In genomic region chr5:75012771-75013421, GRCm38 (mm10) we compare ENCODE assay signal across 16 mouse cellular contexts. TPM values are rescaled to one million over a fixed set of nuclear protein-coding genes. Genes with fewer than 3 reads are reported as not detected.
DNase-seq lines count a peak whose midpoint lies in the region; ATAC-seq and TF ChIP-seq lines count a peak whose summit lies in the region.
"Had no signal": no experiment of that assay in that cellular context is flagged by ENCODE, and none has a peak within 500 bp of the region (broad histone marks: within the 10 kb centered on the region; RNA-seq: fewer than 3 reads in every experiment).

No protein-coding gene starts in this region.

- no peak for TF ChIP-seq CTCF in left cerebral cortex, adult 2 months (IDR thresholded peaks at IDR 0.05)
- no peak for TF ChIP-seq CTCF in hindbrain, postnatal 0 days (IDR thresholded peaks at IDR 0.05; ENCODE audit: low read depth)
- no peak for TF ChIP-seq CTCF in olfactory bulb, adult 2 months (IDR thresholded peaks at IDR 0.05; ENCODE audit: insufficient read depth, low read depth, low read length)

- 0 out of 2 replicates have a peak overlapping the region, but pooled peaks have one; percentile 18 for H3K9ac ChIP-seq in forebrain, embryonic 14.5 days (ENCODE audit: low read length)
- no peak overlapping the region for H3K9ac ChIP-seq in hindbrain, postnatal 0 days (replicated peaks; ENCODE audit: low read length)
- H3K9ac ChIP-seq in kidney, embryonic 14.5 days (ENCODE audit: low read depth, low read length) = no peak overlapping the region
- H3K9ac ChIP-seq: liver, embryonic 15.5 days had no signal

- H3K4me3 ChIP-seq in left cerebral cortex, adult 2 months = no peak overlapping the region
- no peak overlapping the region for H3K4me3 ChIP-seq in forebrain, embryonic 14.5 days (ENCODE audit: low read depth, low read length)
- no peak overlapping the region for H3K4me3 ChIP-seq in hindbrain, postnatal 0 days (ENCODE audit: low read length)
- no peak overlapping the region for H3K4me3 ChIP-seq in olfactory bulb, adult 2 months (ENCODE audit: insufficient read depth, low read depth, low read length)
- no peak overlapping the region for H3K4me3 ChIP-seq in kidney, embryonic 14.5 days (ENCODE audit: low read length)
- H3K4me3 ChIP-seq: liver, embryonic 15.5 days; myocyte had no signal

- intact Hi-C loops in left cerebral cortex, adult 2 months (cut with DNase I) = no loop called here
- intact Hi-C loops in left cerebral cortex, postnatal 4 days (cut with DNase I) = no loop called here

- H3K36me3 ChIP-seq in forebrain, embryonic 14.5 days (ENCODE audit: control insufficient read depth, insufficient read depth, low read length) = 0 out of 2 replicates have a peak, but pooled peaks cover 4% of the 10 kb centered on the region
- H3K36me3 ChIP-seq in hindbrain, postnatal 0 days (ENCODE audit: insufficient read depth, low read length) = 0 out of 2 replicates have a peak, but pooled peaks cover 3% of the 10 kb centered on the region
- H3K36me3 ChIP-seq in kidney, embryonic 14.5 days (ENCODE audit: control insufficient read depth, insufficient read depth, low read length) = peaks cover 4% of the 10 kb centered on the region; the same call in 1 of the 2 replicates

- peak overlapping the region; percentile 12; the same call in 1 of the 2 replicates for H3K27ac ChIP-seq in left cerebral cortex, adult 2 months
- H3K27ac ChIP-seq in forebrain, embryonic 14.5 days (ENCODE audit: low read depth, low read length) = peak overlapping the region; percentile 52
- H3K27ac ChIP-seq in hindbrain, postnatal 0 days = no peak overlapping the region; the same call in 1 of the 2 replicates
- H3K27ac ChIP-seq in olfactory bulb, adult 2 months (ENCODE audit: insufficient read depth, low read depth, low read length) = 0 out of 2 replicates have a peak overlapping the region, but pooled peaks have one; percentile 26
- no peak overlapping the region for H3K27ac ChIP-seq in kidney, embryonic 14.5 days (ENCODE audit: low read depth, low read length)
- H3K27ac ChIP-seq: liver, embryonic 15.5 days had no signal

- H3K9me3 ChIP-seq in forebrain, embryonic 14.5 days (replicated peaks; ENCODE audit: control insufficient read depth, low read length) = no peaks in the 10 kb centered on the region
- no peaks in the 10 kb centered on the region for H3K9me3 ChIP-seq in hindbrain, postnatal 0 days (ENCODE audit: low read length)
- H3K9me3 ChIP-seq in kidney, embryonic 14.5 days (ENCODE audit: control insufficient read depth, low read length) = 0 out of 2 replicates have a peak, but pooled peaks cover 3% of the 10 kb centered on the region
- H3K9me3 ChIP-seq: liver, embryonic 15.5 days had no signal

- 5% methylated on average over 8 of the region's 8 CpGs for WGBS in forebrain, embryonic 14.5 days
- 28% methylated on average over 8 of the region's 8 CpGs for WGBS in hindbrain, postnatal 0 days
- 51% methylated on average over 8 of the region's 8 CpGs for WGBS in olfactory bulb, adult 2 months
- WGBS in kidney, embryonic 14.5 days = 66% methylated on average over 8 of the region's 8 CpGs

- H3K4me1 ChIP-seq in forebrain, embryonic 14.5 days (ENCODE audit: control insufficient read depth, insufficient read depth, low read length) = peaks cover 10% of the 10 kb centered on the region
- no peaks in the 10 kb centered on the region for H3K4me1 ChIP-seq in hindbrain, postnatal 0 days (ENCODE audit: insufficient read depth, low read length)
- peaks cover 2% of the 10 kb centered on the region; the same call in 1 of the 2 replicates for H3K4me1 ChIP-seq in olfactory bulb, adult 2 months (ENCODE audit: control insufficient read depth, insufficient read depth, low read length)
- H3K4me1 ChIP-seq in kidney, embryonic 14.5 days (ENCODE audit: control insufficient read depth, insufficient read depth, low read length) = no peaks in the 10 kb centered on the region
- H3K4me1 ChIP-seq: liver, embryonic 15.5 days had no signal

- no peak for DNase-seq in left cerebral cortex, adult 2 months (ENCODE audit: extremely low spot score in 1 of 2, low spot score in 2 of 2)
- DNase-seq in left cerebral cortex, postnatal 4 days = no peak
- peak; percentile 85 for DNase-seq in forebrain, embryonic 14.5 days (ENCODE audit: low spot score)
- peak; percentile 14 for DNase-seq in hindbrain, postnatal 0 days (ENCODE audit: low spot score)
- DNase-seq in layer of hippocampus, adult 9-10 months (ENCODE audit: low spot score) = no peak
- DNase-seq: B cell, adult 2 months; cerebellum, adult 9-11 months; heart, postnatal 36 days; kidney, adult 2 months; lung, postnatal 36 days; right cerebral cortex, adult 18-20 months had no signal

- H3K4me2 ChIP-seq in forebrain, embryonic 14.5 days (ENCODE audit: low read length) = peak overlapping the region; percentile 20
- peak overlapping the region; percentile 21; the same call in 1 of the 2 replicates for H3K4me2 ChIP-seq in hindbrain, postnatal 0 days (ENCODE audit: low read depth, low read length)
- H3K4me2 ChIP-seq in kidney, embryonic 14.5 days (replicated peaks; ENCODE audit: low read depth, low read length) = no peak overlapping the region
- H3K4me2 ChIP-seq: liver, embryonic 15.5 days had no signal

- no peak for TF ChIP-seq POLR2A in olfactory bulb, adult 2 months (IDR thresholded peaks at IDR 0.05; ENCODE audit: insufficient read depth, low read depth, low read length)

- peak; percentile 84 for ATAC-seq in forebrain, embryonic 14.5 days
- no peak for ATAC-seq in hindbrain, postnatal 0 days
- ATAC-seq in megakaryocyte-erythroid progenitor cell, adult 5-6 weeks (replicated peaks; ENCODE audit: low FRiP score, low TSS enrichment, poor library complexity, severe bottlenecking) = no peak
- no peak for ATAC-seq in kidney, embryonic 14.5 days (ENCODE audit: low FRiP score, low TSS enrichment)

- H3K27me3 ChIP-seq in forebrain, embryonic 14.5 days (replicated peaks; ENCODE audit: control insufficient read depth, insufficient read depth, low read length) = no peaks in the 10 kb centered on the region
- H3K27me3 ChIP-seq in hindbrain, postnatal 0 days (ENCODE audit: insufficient read depth, low read length) = no peaks in the 10 kb centered on the region
- no peaks in the 10 kb centered on the region for H3K27me3 ChIP-seq in kidney, embryonic 14.5 days (ENCODE audit: control insufficient read depth, insufficient read depth, low read length)
- H3K27me3 ChIP-seq: liver, embryonic 15.5 days had no signal

RNA-seq across cellular contexts. Expression of gene Chic2, which starts 31.7 kb away (rescaled TPM):
- 10 to 100 TPM; 18.1 to 19.9 TPM for total RNA-seq in left cerebral cortex, adult 2 months (2021)
- total RNA-seq in left cerebral cortex, postnatal 4 days (2021) = 10 to 100 TPM; 26.3 to 34.4 TPM
- polyA plus RNA-seq in forebrain, embryonic 14.5 days (2014; fragmentation: Nextera tagmentation; extraction: Ambion mirVana) = 40.6 and 48.0 TPM in 2 replicates
- total RNA-seq in hindbrain, postnatal 0 days (2014; rRNA removed) = 10.5 and 12.8 TPM in 2 replicates
- 33.9 and 34.6 TPM in 2 replicates for polyA plus RNA-seq in hindbrain, postnatal 0 days (2015; fragmentation: Nextera tagmentation; extraction: Ambion mirVana)
- polyA plus RNA-seq in olfactory bulb, adult 2 months (2012; ENCODE audit: insufficient read depth, insufficient read length, low replicate concordance, missing spikeins) = 415 TPM in 1 of 2 replicates, not detected in the other
- 7.5 and 12.5 TPM in 2 replicates for total RNA-seq in megakaryocyte-erythroid progenitor cell, adult 5-6 weeks (2014; fragmentation: Nextera tagmentation)
- 19.4 and 41.6 TPM in 2 replicates for total RNA-seq in megakaryocyte-erythroid progenitor cell, adult 5-6 weeks (2017)
- 40.4 and 51.8 TPM in 2 replicates for polyA plus RNA-seq in kidney, embryonic 14.5 days (2014; fragmentation: Nextera tagmentation; extraction: Ambion mirVana)

Comparison
In these comparisons a context has a peak if more than half of its experiments do, and no peak if none do; other contexts are left out.
1. DNase-seq: peak in forebrain, embryonic 14.5 days (single experiment) and hindbrain, postnatal 0 days (single experiment); none in left cerebral cortex, adult 2 months (0 of 2), left cerebral cortex, postnatal 4 days (single experiment) and layer of hippocampus, adult 9-10 months (single experiment).
2. H3K27ac ChIP-seq: peak in left cerebral cortex, adult 2 months (single experiment), forebrain, embryonic 14.5 days (single experiment) and olfactory bulb, adult 2 months (single experiment); none in hindbrain, postnatal 0 days (single experiment) and kidney, embryonic 14.5 days (single experiment).